Mouse (Mus musculus) ZHBTc4 (cell line): ENCODE measurements at regions not wholly inside any gene's neighbourhood (a gene's known extent, or its start where the extent isn't known, plus 50 kb on each side); places are given as distances from the start of the nearest gene placed in this dataset.

Source experiments
- DNase-seq: peaks from one replicate; pipeline ENCODE4 v3.0.0-alpha.2; 2011; ENCODE audit warnings: low read depth, low spot score

DNA sequence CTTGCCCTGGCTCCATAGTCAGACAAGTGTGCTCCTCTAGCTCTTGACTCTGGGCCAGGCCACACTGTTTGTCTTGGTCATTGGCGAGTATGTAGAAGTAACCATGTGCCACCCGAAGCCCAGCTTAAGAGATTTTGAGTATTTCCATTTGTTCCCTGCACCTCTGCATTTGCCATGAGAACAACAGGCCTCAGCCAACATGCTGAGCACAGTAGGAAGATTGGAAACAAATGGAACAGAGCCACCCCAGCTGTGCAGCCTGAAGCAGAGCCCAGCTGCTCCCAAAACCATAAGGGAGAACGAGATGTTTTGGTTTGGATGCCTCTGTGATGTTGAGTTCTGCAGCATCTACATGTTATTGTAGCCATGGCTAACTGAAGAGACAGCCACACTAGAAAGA lies 433.1 kb upstream of the Gm6657 start:
- no peak for DNase-seq

DNA sequence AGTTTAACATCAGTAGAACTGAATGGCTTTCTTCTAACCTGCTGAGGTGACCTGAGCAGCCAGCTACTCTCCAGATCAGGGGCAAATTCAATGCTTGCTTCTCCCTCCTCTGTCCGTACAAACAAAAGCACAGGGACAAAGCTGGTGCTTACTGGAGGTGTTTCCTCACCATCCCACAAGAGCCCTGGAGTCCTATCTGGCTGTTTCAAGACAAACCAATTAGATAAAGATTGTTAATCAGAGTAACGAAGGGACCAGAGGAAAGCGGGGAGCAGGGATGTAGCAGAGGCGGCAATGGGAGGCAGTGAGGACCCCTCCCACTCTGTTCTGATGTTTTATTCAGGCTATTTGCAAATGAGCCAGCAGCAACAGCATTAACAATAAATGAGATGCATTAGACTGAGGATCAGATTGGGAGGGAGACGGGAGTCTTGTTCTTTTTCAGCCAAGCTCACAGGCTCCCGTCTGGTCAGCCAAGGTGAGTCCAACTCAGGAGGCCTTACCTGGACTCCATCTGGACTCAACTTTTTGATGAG lies 418.0 kb upstream of the Gm6657 start:
- no peak for DNase-seq

GRCm38 (mm10) chr12:77776755-77777154 lies 417.3 kb upstream of the Gm6657 start:
- DNase-seq = no peak

DNA sequence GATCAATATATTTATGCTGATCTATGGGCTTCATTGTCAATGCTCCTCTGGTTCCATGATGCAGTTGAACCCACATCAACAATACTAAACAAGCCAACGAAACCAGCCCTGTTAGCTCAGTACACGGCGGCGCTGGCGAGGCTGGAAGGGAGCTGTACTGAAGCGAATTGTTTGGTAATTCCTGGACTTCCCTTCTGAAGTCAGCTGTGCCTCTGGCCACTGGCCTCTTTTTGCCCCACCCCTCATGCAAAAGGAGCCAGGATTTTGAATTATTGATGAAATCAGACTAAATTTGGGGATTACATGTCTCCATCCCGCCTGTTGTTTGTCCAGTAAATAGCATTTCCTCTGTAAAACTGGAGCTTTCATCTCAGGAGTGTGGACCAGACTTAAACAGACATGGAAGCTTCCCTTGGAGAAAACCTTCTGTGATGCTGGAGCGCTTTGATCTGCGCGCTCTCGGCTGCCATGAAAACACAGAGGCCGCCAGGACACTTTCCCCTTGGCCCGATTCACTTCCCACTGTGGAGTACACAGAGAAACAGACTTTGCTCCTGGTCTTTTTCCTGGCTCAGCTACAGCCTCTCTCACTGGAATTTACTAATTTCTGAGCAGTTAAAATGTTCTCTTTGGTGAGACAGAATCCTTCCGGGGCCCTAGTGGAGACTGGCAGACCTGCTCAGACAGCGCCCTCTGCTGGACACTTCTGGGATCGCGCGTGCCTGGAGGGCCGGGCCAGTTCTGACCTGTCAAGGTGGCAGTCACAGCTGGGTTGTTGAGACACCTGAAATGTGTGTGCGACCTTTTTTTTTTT lies 412.9 kb upstream of the Gm6657 start:
- DNase-seq = peak; percentile 85

DNA sequence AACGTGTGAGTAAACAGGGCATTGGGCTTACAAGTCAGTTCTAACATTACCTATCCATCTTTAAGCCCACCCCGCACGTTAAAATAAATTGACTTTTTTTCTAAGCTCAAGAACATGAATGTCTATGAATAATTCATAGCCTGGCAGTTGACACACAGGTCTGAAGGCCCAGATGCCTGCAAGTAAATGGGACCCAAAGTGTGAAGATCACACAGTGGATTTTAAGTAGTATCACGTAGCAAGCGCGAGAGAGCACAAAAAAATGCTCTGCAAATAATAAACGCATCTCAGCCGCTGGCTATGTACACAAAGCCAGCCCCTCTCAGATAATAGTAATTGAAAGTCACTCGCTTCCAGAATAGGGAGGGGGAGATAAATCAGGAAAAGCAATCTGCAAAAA lies 410.1 kb upstream of the Gm6657 start:
- no peak for DNase-seq

DNA sequence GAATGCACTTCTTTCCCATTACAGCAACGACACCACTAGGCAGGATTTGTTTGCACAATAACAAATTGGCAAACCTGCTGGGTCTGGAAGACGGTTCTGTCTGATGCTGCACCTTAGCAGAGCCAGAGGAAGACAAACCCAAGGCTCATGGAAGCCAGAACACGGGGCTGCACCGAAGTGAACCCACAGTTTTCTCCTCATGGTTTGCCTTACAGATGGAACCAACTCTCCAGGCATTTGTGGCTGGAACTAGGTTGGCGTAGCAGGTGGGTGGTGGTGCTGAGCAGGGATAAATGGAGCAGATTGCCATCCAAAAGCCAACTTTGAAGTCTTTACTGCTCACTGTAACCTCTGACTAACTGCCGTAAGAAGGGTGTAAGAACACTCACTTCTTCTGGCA lies 408.4 kb upstream of the Gm6657 start:
- no peak for DNase-seq

- peak; percentile 30 for DNase-seq
Measured at GRCm38 (mm10) chr12:77786678-77787077, 407.4 kb upstream of the Gm6657 start.

- no peak for DNase-seq
Measured at GRCm38 (mm10) chr12:77788273-77788672, 405.8 kb upstream of the Gm6657 start.

- peak; percentile 60 for DNase-seq
Measured at GRCm38 (mm10) chr12:77789427-77789826, 404.6 kb upstream of the Gm6657 start.

DNA sequence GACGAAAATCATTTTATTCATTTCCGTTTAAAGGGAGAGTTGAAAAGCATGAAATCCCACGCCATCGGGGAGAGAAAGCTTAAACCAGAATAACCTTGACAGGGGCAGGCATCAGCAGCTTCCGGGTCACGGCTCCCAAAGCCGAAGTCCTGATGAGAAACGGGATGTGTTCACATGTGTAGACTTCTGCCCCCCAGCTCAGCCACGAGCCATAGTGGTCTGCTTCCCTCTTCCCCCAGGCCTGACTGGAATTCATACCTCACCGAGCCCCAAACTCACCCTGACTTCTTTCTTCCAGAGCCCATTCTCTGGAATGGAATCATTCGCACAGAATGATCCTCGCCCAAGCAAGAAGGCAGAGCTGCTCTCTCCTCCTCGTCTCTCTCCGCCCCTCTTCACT lies 404.2 kb upstream of the Gm6657 start:
- no peak for DNase-seq

- peak; percentile 71 for DNase-seq
Measured at GRCm38 (mm10) chr12:77790891-77791672, 403.0 kb upstream of the Gm6657 start.

DNA sequence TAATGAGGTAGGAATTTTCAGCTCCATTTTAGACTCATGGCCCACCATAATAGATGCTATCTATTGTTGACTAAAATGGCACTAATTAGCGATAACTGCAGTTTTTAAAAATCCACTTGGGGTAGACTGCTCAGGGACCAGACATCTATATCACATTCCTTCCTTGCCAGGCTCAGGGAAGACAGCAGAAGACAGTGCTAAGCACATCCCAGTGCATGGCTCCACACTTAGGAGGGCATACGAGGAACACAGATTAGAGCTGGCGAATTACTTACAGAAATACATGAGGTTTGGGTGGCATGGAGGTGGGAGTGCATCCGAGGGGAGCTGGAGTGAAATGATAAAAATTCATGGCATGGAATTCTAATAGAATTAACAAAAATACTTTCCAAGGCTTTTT lies 395.5 kb upstream of the Gm6657 start:
- no peak for DNase-seq

- DNase-seq = no peak
Measured at GRCm38 (mm10) chr12:77799134-77799770, 394.8 kb upstream of the Gm6657 start.

- no peak for DNase-seq
Measured at GRCm38 (mm10) chr12:77807674-77808073, 386.4 kb upstream of the Gm6657 start.

- DNase-seq = peak; percentile 71
Measured at GRCm38 (mm10) chr12:77811276-77811675, 382.8 kb upstream of the Gm6657 start.

DNA sequence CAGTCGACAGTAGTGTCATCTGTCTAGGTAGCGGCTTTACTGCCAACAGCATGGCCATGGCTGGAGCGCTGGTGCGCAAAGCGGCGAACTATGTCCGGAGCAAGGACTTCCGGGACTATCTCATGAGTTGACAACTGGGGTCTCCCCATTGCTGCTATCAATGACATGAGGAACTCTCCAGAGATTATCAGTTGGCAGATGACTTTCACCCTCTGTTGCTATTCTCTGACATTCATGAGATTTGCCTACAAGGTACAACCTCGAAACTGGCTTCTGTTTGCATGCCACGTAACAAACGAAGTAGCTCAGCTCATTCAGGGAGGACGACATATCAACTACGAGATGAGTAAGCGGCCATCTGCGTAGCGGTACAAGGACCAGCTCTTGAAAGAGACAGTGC lies 374.6 kb upstream of the Gm6657 start:
- no peak for DNase-seq

DNA sequence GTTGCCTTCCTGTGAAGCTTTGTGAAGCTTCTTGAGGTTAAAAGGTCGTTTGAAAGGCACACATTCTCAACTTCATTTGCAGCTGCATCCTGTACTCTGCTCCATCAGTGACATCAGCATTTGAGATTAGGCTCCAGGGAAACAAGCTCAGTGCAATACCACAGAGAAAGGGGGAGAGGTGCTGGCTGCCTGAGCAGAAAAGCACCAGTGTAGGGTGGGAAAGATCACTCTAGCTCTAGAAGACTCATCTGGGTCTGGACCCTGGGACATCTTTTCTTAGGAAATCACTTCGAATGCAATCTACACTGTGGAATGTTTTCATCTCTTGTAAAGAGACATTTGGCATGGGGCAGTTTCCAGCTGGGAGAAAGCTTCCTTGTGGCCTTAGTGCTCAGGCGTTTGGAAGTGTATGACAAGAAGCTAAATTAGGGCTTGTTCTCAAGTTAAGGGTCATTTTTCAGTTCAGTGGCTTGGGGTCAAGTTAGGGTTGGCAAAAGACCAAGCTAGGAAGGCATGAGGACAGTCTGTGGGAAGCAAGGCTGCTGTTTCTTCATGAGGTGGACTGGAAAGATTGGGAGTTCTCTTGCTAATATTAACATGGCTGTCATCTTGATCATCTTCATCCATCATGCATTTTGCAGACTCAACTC lies 370.5 kb upstream of the Gm6657 start:
- peak; percentile 6 for DNase-seq

GRCm38 (mm10) chr12:77833411-77834169 lies 360.5 kb upstream of the Gm6657 start:
- DNase-seq = no peak

- no peak for DNase-seq
Measured at GRCm38 (mm10) chr12:77834891-77835290, 359.2 kb upstream of the Gm6657 start.

- no peak for DNase-seq
Measured at GRCm38 (mm10) chr12:77836231-77836630, 357.8 kb upstream of the Gm6657 start.

- DNase-seq = no peak
Measured at GRCm38 (mm10) chr12:77841844-77842415, 352.1 kb upstream of the Gm6657 start.
